Mouse (Mus musculus) hindbrain, embryonic 13.5 days (tissue): Measurements from ENCODE around the gene Dnase2b. TPM values are rescaled to one million over a fixed set of nuclear protein-coding genes. Genes with fewer than 3 reads are reported as not detected.

Source experiments
- ATAC-seq: fragments of 200-750 bp; cut with Nextera tagmentation; 2 replicates; pipeline ENCODE4 v1.8.0; 2017; ENCODE audit warnings: moderate TSS enrichment; ENCODE audit not compliant: low FRiP score
- H3K27ac ChIP-seq: fragments of 300-500 bp; sonication (generic); 2 replicates; pipeline ENCODE4 v1.5.1; 2015; ENCODE audit warnings: inconsistent platforms, mild to moderate bottlenecking, moderate library complexity
- H3K27me3 ChIP-seq: fragments of 300-500 bp; sonication (generic); 2 replicates; pipeline ENCODE4 v1.6.1; 2015; ENCODE audit warnings: mild to moderate bottlenecking, inconsistent platforms
- H3K36me3 ChIP-seq: fragments of 300-500 bp; sonication (generic); 2 replicates; pipeline ENCODE4 v1.6.1; 2015; ENCODE audit warnings: mild to moderate bottlenecking, inconsistent platforms
- H3K4me1 ChIP-seq: fragments of 300-500 bp; sonication (generic); replicated peaks from 2 replicates; pipeline ENCODE4 v1.6.1; 2015; ENCODE audit warnings: inconsistent platforms
- H3K4me2 ChIP-seq: fragments of 300-500 bp; sonication (generic); 2 replicates; pipeline ENCODE4 v1.6.1; 2015; ENCODE audit warnings: inconsistent platforms, mild to moderate bottlenecking, moderate library complexity
- H3K4me3 ChIP-seq: fragments of 300-500 bp; sonication (generic); 2 replicates; pipeline ENCODE4 v1.5.1; 2015; ENCODE audit warnings: mild to moderate bottlenecking, inconsistent platforms
- H3K9ac ChIP-seq: fragments of 300-500 bp; sonication (generic); 2 replicates; pipeline ENCODE4 v1.6.1; 2015; ENCODE audit warnings: mild to moderate bottlenecking, inconsistent platforms
- H3K9me3 ChIP-seq: fragments of 300-500 bp; sonication (generic); 2 replicates; pipeline ENCODE4 v1.6.1; 2016; ENCODE audit warnings: inconsistent platforms
- WGBS: fragments of 180-500 bp; shearing (Covaris S2); methylation state at CpG from one replicate; pipeline ENCODE4 v1.1.7; 2015; 5-methylcytosine and 5-hydroxymethylcytosine counted together
- polyA plus RNA-seq: library from polyadenylated mRNA; unstranded; fragments of >200 nt; fragmentation: Nextera tagmentation; extraction: Ambion mirVana; gene quantifications from 2 replicates; pipeline ENCODE4 v1.2.1, GENCODE M21; 2015

The Dnase2b gene
- polyA plus RNA-seq = not detected in 2 replicates

DNA sequence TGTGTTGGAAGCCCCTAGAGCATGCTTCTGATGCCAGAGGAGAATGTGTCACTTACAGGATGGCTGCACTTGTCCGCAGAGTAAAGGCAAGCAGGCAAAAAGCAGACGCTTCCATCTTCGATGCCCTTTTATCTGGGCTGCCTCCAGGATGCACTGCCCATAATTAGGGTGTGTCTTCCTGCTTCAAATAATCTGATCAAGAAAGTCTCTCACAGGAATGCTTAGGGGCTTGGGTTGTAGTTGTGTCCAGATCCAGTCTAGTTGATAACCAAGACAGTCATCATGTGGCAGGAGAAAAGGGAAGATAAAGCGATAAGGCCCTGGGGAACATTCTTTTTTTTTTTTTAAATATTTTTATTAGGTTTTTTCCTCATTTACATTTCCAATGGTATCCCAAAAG, at the start of gene Dnase2b:
TSS of gene Dnase2b (minus strand) at position 101 of the 400 bp plus-strand sequence.
- ATAC-seq = no peak
- H3K4me2 ChIP-seq = no peak within 1 kb of the TSS
- H3K36me3 ChIP-seq = no peaks in the 10 kb centered on the region
- H3K4me1 ChIP-seq = no peaks in the 10 kb centered on the region
- H3K27ac ChIP-seq = no peak within 1 kb of the TSS
- no peak within 1 kb of the TSS for H3K9ac ChIP-seq
- no peaks in the 10 kb centered on the region for H3K9me3 ChIP-seq
- no peaks in the 10 kb centered on the region for H3K27me3 ChIP-seq
- WGBS = 95% methylated on average over 4 of the region's 4 CpGs
- no peak within 1 kb of the TSS for H3K4me3 ChIP-seq

DNA sequence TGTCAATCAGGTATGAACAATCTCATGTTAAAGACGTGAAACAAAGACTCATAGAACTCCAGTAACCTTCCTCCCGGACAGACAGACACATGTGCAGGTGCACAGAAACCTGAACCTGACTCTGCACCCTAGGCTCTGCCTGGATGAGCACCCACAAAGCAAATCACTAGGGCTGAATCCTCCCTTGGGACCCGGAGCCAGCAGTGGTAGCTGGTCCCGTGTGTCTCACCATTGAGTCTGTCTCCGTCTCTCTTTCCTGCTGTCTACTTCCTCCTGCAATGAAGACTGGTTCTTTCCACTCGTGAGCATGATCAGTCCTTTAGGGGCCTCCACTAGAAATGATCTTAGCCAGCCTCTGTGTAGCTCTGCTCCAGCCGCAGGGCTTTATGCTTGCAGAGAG, 46.5 kb upstream of the Dnase2b start:
- Histone ChIP-seq H3K27ac (no peak overlapping the region), H3K4me3 (no peak overlapping the region), H3K9me3 (no peaks in the 10 kb centered on the region), H3K27me3 (no peaks in the 10 kb centered on the region), H3K36me3 (no peaks in the 10 kb centered on the region), H3K4me2 (no peak overlapping the region), H3K9ac (no peak overlapping the region), H3K4me1 (no peaks in the 10 kb centered on the region)
- no peak for ATAC-seq
- 77% methylated on average over 7 of the region's 7 CpGs for WGBS

DNA sequence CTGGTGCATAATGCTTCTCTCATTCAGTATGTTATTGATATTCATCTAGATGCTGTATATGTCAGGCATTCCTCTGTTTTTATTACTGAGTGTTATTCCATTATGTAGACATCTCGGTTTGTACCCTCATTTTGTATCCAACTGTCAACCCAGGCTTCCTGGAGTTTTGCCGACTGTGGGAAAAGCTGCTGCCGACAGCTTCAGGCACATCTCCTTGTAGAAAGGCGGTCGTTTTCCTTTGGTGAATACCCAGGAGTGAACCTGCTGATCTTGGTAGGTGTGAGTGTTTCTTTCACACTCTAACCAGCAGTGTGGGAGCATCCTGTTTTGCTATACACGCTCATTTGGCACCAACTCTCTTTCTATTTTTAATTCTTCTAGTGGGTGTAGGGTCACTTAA, 45.6 kb upstream of the Dnase2b start:
- Histone ChIP-seq H3K9ac (no peak overlapping the region), H3K9me3 (no peaks in the 10 kb centered on the region), H3K27me3 (no peaks in the 10 kb centered on the region), H3K27ac (no peak overlapping the region), H3K36me3 (no peaks in the 10 kb centered on the region), H3K4me1 (no peaks in the 10 kb centered on the region), H3K4me2 (no peak overlapping the region), H3K4me3 (no peak overlapping the region)
- 74% methylated on average over 6 of the region's 6 CpGs for WGBS
- ATAC-seq = no peak

DNA sequence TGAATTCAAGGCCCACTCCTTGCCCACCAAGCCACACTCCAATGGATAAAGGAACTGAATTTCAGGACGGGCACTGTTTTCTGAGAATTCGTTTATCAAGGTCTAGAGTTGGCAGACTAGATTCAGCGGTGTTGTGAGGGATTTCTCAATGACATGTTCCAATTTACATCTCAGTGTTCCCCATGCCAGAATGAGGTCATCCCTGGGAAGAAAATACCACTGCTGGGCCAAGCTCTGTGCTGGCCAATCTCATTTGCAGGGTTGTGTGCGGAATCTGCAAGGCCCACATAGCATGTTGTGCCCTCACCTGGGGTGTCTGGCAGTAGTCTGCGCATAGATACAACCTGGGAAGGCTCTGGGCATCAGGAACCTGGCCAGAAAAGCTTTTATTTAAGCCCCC, 43.9 kb upstream of the Dnase2b start:
- Histone ChIP-seq H3K27me3 (no peaks in the 10 kb centered on the region), H3K36me3 (no peaks in the 10 kb centered on the region), H3K9me3 (no peaks in the 10 kb centered on the region), H3K9ac (no peak overlapping the region), H3K4me1 (no peaks in the 10 kb centered on the region), H3K27ac (no peak overlapping the region), H3K4me3 (no peak overlapping the region), H3K4me2 (no peak overlapping the region)
- WGBS = 95% methylated on average over 5 of the region's 5 CpGs
- no peak for ATAC-seq

DNA sequence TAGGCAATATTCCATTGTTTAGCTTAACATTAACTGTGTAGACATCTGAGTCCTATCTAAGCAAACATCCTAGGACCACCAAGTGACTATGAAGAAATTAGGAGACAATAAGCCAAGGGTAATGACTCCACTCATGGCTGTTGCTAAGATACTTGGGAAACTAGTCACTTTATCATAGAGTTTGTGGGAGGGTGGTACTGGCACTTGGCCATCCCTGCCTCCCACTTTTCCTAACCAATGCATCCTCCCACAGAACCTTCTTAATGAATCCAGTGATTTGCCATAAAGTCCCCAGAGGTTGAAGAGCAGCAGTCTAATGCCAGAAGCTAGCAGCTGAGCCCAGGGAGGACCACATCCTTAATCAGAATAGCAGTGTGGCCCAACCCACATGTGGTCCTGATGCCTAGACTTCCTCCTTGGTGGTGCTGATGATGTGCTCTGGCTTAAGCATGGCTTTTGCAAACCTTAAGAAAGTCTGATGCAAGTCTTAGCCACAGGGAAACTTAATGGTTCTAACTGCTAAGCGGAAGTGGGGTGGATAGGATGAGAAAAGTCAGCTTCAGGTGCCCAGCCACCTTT, 42.8 kb upstream of the Dnase2b start:
- no peak overlapping the region for H3K4me2 ChIP-seq
- no peak overlapping the region for H3K27ac ChIP-seq
- H3K4me1 ChIP-seq = no peaks in the 10 kb centered on the region
- no peak overlapping the region for H3K9ac ChIP-seq
- WGBS = 92% methylated on average over 1 of the region's 1 CpGs
- no peaks in the 10 kb centered on the region for H3K9me3 ChIP-seq
- H3K4me3 ChIP-seq = no peak overlapping the region
- H3K27me3 ChIP-seq = no peaks in the 10 kb centered on the region
- no peak for ATAC-seq
- H3K36me3 ChIP-seq = no peaks in the 10 kb centered on the region

DNA sequence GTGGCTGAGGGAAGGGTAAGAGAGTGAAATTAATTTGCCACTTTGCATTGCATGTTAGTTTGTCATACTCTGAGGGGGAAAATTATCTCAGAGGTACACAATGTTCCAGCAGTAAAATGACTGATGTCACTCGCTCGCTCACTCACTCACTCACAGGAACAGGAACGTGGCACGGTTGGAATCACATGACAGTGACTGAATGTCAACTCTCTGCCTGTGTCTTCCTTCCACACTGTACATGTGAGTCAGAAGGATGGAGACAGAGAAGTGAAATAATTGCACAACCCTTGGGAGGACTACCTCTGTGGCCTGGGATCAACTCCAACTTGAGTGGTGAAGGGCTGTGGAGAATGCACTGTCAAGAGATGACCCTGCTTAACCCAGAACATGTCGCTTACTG, 42.0 kb upstream of the Dnase2b start:
- ATAC-seq = no peak
- no peak overlapping the region for H3K9ac ChIP-seq
- H3K4me2 ChIP-seq = no peak overlapping the region
- no peaks in the 10 kb centered on the region for H3K27me3 ChIP-seq
- no peak overlapping the region for H3K4me3 ChIP-seq
- H3K27ac ChIP-seq = no peak overlapping the region
- no peaks in the 10 kb centered on the region for H3K9me3 ChIP-seq
- 90% methylated on average over 5 of the region's 5 CpGs for WGBS
- H3K4me1 ChIP-seq = no peaks in the 10 kb centered on the region
- no peaks in the 10 kb centered on the region for H3K36me3 ChIP-seq

DNA sequence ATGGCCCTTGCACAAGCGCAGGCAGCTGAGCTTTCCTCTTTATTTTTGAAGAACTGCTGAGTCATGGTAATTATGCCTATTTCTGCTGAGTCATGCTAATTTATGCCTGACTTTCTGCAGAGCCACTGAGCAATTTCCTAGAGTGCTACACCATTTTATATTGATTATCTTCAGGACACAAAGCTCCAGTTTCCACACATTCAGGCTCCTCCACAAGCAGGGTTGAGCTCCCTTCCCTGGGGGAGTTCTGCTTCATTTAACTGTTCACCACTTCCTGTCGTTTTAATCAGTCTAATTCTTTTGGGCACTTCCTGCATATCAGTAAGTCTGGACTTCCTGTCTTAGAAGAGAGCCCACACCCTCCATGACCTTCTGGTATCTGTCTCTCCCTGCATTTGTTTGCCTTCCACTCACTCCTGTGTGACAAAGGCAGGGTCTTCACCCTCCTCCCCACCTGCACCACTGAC, 39.7 kb upstream of the Dnase2b start:
- no peaks in the 10 kb centered on the region for H3K36me3 ChIP-seq

DNA sequence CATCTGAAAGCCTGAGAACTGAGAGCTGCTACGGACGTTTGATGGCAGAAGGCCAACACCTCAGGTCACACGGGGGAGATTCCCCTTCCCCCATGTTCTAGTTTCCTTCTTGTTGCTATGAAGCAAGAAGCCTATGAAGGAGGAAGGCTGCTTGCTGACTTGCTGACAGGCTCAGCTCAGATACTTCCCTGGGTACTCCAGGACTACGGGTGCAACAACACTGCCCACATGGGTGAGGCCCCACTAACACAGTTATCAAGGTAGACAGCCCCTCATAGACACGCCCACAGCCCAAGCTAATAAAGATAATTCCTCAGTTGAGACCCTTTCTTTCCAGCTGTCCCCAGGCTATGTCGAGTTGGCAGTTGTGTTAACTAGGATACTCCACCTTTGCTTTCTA, 38.3 kb upstream of the Dnase2b start:
- no peak overlapping the region for H3K27ac ChIP-seq
- no peak for ATAC-seq
- no peaks in the 10 kb centered on the region for H3K27me3 ChIP-seq
- no peaks in the 10 kb centered on the region for H3K9me3 ChIP-seq
- H3K4me2 ChIP-seq = no peak overlapping the region
- H3K36me3 ChIP-seq = no peaks in the 10 kb centered on the region
- 74% methylated on average over 6 of the region's 6 CpGs for WGBS
- no peaks in the 10 kb centered on the region for H3K4me1 ChIP-seq
- no peak overlapping the region for H3K9ac ChIP-seq
- no peak overlapping the region for H3K4me3 ChIP-seq

More for the DNA sequence above, 39.7 kb upstream of the Dnase2b start:
- ATAC-seq = no peak
- WGBS = 71% methylated on average over 2 of the region's 2 CpGs
- H3K4me3 ChIP-seq = no peak overlapping the region
- no peak overlapping the region for H3K27ac ChIP-seq
- H3K4me1 ChIP-seq = no peaks in the 10 kb centered on the region
- H3K4me2 ChIP-seq = no peak overlapping the region
- no peak overlapping the region for H3K9ac ChIP-seq
- no peaks in the 10 kb centered on the region for H3K9me3 ChIP-seq
- H3K27me3 ChIP-seq = no peaks in the 10 kb centered on the region

DNA sequence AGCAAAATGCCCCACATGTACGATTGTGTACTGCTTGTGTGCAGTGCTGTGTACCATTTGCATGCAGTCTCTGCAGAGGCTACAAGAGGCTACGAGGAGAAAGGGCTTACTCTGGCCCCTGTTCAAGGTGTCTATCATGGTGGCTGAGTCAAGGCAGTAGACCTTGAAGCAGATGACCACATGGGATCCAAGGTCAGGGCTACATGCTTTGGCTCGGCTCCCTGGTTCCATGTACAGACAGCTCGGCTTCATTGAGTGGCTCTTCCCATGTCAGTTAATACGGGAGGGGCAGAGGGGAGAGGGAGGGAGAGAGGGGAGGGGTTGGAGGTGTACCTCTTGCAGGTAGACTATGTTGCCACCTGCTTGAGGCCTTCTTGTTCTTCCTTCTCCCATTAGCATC, 37.0 kb upstream of the Dnase2b start:
- Histone ChIP-seq H3K4me3 (no peak overlapping the region), H3K4me1 (no peaks in the 10 kb centered on the region), H3K27me3 (no peaks in the 10 kb centered on the region), H3K27ac (no peak overlapping the region), H3K4me2 (no peak overlapping the region), H3K36me3 (no peaks in the 10 kb centered on the region), H3K9ac (no peak overlapping the region), H3K9me3 (no peaks in the 10 kb centered on the region)
- WGBS = 87% methylated on average over 5 of the region's 5 CpGs
- no peak for ATAC-seq

DNA sequence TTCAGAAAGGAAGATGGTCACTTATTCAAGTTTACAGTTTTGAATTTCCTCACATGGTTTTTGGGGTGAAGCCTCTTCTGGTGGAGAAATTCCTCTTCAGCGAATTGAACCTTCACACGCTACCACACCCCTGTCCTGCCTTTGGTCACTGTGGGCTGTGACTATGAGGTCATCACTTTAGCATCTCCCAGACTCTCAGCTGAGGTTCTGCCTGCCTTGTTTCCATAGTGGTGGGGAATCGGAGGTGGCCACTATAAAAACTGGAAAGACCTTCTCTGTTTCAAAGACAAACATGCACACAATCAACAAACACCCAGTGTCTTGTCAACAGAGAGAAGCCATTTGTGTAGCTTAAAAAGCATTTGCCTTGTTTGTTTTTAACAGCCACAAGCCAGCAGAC, 35.8 kb upstream of the Dnase2b start, which contains the start of gene 4930503B20Rik:
TSS of gene 4930503B20Rik (minus strand) at position 101 of the 400 bp plus-strand sequence.
- no peaks in the 10 kb centered on the region for H3K27me3 ChIP-seq
- no peak within 1 kb of the TSS for H3K9ac ChIP-seq
- ATAC-seq = no peak
- H3K9me3 ChIP-seq = no peaks in the 10 kb centered on the region
- no peak within 1 kb of the TSS for H3K4me3 ChIP-seq
- no peaks in the 10 kb centered on the region for H3K36me3 ChIP-seq
- no peak within 1 kb of the TSS for H3K4me2 ChIP-seq
- no peaks in the 10 kb centered on the region for H3K4me1 ChIP-seq
- no peak within 1 kb of the TSS for H3K27ac ChIP-seq
- 92% methylated on average over 3 of the region's 3 CpGs for WGBS

DNA sequence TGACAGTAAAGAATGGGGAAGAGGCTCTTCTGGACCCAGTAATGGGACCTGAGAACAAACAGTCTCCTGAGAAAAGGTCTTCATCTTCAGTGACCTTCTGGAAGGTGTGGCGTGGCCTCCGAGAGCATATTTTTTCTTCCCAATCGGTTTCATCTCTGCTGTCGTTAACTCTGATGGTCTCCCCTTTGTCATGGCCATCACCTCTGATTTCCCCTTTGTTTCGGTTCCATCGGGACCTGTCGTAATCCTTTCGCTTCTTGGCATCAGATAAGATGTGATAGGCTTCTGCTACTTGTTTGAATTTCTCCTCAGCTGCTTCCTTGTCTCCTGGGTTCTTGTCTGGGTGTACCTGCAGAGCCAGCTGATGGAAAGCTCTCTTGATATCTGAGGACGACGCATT, 35.3 kb upstream of the Dnase2b start:
- WGBS = 90% methylated on average over 10 of the region's 10 CpGs
- H3K27ac ChIP-seq = no peak overlapping the region
- H3K4me3 ChIP-seq = no peak overlapping the region
- H3K4me2 ChIP-seq = no peak overlapping the region
- no peaks in the 10 kb centered on the region for H3K27me3 ChIP-seq
- H3K9ac ChIP-seq = no peak overlapping the region
- H3K36me3 ChIP-seq = no peaks in the 10 kb centered on the region
- H3K4me1 ChIP-seq = no peaks in the 10 kb centered on the region
- ATAC-seq = no peak
- no peaks in the 10 kb centered on the region for H3K9me3 ChIP-seq

DNA sequence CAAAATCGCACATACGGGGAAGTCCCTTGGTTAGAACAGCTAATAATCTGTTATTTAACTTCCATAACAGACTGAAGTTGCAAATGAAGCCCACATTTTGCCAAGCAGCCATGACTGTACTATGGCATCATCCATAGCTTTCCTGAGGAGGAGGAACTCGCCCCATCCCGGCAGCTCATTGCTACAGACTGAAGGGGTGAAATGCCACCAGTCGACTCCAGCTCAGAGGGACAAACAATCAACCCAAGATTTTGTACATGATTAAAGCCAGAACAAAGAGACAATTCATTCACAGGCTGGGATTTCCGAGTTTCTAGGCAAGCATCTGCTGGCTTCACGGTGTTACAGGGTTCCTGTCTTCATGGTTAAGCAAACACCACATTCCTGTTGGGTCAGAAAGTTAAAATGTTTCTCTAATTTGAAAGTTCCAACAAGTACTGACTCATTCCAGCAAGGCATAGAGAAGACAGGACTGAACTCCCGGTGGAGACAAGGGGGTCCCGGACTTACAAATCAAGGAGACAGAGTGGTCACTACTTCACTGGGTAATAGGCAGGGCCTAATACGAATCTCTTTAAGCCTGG, 34.0 kb upstream of the Dnase2b start:
- ATAC-seq = no peak
- Histone ChIP-seq H3K4me2 (no peak overlapping the region), H3K27me3 (no peaks in the 10 kb centered on the region), H3K4me3 (no peak overlapping the region), H3K36me3 (no peaks in the 10 kb centered on the region), H3K9ac (no peak overlapping the region), H3K9me3 (no peaks in the 10 kb centered on the region), H3K4me1 (no peaks in the 10 kb centered on the region), H3K27ac (no peak overlapping the region)
- 77% methylated on average over 10 of the region's 10 CpGs for WGBS

DNA sequence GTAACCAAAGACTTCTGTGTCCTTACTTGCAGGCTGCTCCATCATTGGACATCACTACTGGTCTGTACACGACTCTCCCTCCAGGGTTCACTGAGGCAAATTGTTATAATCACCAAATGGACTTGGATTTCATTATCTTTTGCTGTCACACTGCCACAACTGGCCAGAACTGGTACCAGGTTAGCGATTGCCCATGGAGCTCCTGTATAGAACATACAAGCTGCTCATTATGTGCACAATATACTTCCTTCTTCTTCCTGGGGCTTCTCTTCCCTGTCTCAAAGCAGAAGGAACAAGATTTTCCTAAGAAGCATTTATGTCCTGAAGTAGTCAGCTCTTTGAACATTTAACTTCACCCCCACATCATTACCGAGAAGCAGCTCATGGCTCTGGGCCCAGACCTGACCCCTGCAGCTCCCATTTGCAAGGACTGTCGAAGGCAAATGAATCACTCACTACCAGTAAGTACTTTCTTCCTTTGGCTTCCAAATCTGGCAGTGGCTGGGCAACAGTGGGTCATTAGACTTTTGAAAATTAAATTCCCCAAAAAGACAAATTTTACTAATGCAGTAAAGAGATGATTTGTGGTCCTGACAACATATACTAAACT, 26.5 kb upstream of the Dnase2b start:
- H3K36me3 ChIP-seq = no peaks in the 10 kb centered on the region
- H3K4me1 ChIP-seq = no peaks in the 10 kb centered on the region
- H3K4me2 ChIP-seq = no peak overlapping the region
- no peaks in the 10 kb centered on the region for H3K9me3 ChIP-seq
- H3K9ac ChIP-seq = no peak overlapping the region
- H3K27ac ChIP-seq = no peak overlapping the region
- no peaks in the 10 kb centered on the region for H3K27me3 ChIP-seq
- WGBS = 54% methylated on average over 4 of the region's 4 CpGs
- ATAC-seq = no peak
- H3K4me3 ChIP-seq = no peak overlapping the region
